Mouse (Mus musculus) cerebellum, postnatal 36 days (tissue): Measurements from ENCODE around the gene Mzt1.

Experiments
- DNase-seq, 2 experiments: peaks; one replicate each; pipeline ENCODE4 v3.0.0; 2021 to 2022; ENCODE audit warnings: mixed read lengths in 2 of 2

The Mzt1 gene

GRCm38 (mm10) chr14:99010920-99011313, 35.0 kb downstream of the Mzt1 start:
- DNase-seq = no peak

DNA sequence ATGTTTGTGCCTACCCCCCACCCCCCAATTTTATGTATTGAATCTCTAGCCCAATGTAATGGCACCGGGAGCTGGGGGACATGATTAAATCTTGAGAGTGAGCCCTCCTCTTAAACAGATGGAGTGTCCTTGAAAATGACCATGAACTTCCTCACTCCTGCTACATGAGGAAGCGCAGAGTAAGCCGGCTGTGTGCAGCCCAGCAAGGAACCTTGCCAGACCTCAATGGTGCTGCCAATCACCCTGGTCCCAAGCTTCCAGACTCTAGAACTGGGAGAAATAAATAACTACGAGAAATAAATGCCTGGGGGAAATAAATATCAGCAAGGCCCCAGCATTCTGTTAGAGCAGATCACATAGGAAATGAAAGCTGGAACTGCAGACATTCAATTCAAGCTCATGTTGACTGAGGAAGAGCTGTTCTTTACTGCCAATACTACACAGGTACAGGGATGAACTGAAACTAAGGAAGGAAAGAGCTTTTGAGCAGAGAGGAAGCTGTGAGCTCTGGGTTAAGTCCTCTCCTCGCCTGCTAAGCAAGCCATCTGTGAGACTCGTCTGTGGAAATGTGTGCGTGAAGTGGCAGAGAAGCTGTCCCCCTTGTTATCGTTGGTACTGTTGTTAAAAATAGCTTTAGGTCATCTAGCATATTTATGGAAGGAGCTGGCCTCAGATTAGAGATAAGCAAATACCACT, 35.6 kb downstream of the Mzt1 start:
- peak in 1 of 2 experiments; percentile 2 for DNase-seq

GRCm38 (mm10) chr14:98994218-98994617, 51.7 kb downstream of the Mzt1 start, which contains the start of gene Rpl36a-ps1:
TSS of gene Rpl36a-ps1 (minus strand) at chr14:98994318.
- no peak for DNase-seq

DNA sequence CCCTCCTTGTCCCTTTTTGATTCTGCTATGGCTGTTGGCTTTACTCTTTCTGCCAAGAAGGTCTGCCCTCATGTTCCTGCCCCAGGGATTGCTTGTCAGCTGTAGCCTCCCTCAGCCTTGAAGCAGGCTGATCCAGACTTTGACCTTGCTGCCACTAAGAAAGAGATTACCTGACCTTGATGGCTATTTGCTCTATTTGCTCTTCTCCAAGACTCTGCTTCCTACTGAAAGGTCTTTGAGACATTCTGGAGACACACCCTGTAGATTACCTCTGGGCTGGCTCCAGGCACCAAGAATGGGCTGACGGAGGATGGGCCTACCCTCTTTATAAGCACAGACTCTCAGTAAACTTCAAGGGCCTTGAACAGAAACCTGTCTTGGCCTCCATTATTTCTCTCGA, 53.5 kb downstream of the Mzt1 start:
- no peak for DNase-seq

DNA sequence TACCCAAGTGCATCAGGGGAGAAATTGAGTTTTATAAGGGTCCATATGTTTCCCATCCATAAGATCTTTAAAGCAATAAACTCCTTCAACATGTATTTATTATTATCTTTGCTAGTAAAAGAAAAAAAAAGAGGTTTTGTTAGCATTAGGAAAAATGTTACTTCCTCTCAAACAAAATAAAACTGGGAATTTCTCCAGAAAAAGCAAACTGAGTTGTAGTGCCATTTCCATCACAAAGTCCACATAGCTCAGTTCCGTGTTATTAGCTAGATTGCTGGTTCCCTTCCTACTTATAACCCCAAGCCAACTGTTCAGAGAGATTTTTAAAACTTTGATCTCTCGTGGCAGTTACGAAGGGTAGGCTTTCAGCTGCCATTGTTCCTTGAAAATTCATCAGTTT, 55.3 kb downstream of the Mzt1 start:
- no peak for DNase-seq

GRCm38 (mm10) chr14:98989818-98990217, 56.1 kb downstream of the Mzt1 start:
- no peak for DNase-seq
